Mouse (Mus musculus): ENCODE results near the gene Tenm1. TPM values are rescaled to one million over a fixed set of nuclear protein-coding genes. Genes with fewer than 3 reads are reported as not detected.

The Tenm1 gene
- polyA plus RNA-seq, 1 experiment from 2014 or later: 1.1 TPM

GRCm38 (mm10) chrX:42647131-42647530 lies 781.8 kb downstream of the Tenm1 start:
- ATAC-seq (ENCODE audit: low FRiP score, low TSS enrichment): no peak
- Histone ChIP-seq H3K27ac (ENCODE audit: low read depth, low read length) (no peak overlapping the region), H3K4me3 (ENCODE audit: low read length) (no peak overlapping the region), H3K9ac (ENCODE audit: low read depth, low read length) (no peak overlapping the region), H3K4me2 (replicated peaks; ENCODE audit: low read depth, low read length) (no peak overlapping the region), H3K36me3 (ENCODE audit: control insufficient read depth, insufficient read depth, low read length) (no peaks in the 10 kb centered on the region), H3K9me3 (ENCODE audit: control insufficient read depth, low read length) (no peaks in the 10 kb centered on the region), H3K27me3 (ENCODE audit: control insufficient read depth, insufficient read depth, low read length) (no peaks in the 10 kb centered on the region), H3K4me1 (ENCODE audit: control insufficient read depth, insufficient read depth, low read length) (no peaks in the 10 kb centered on the region)
- 71% methylated on average over 3 of the region's 3 CpGs for WGBS

GRCm38 (mm10) chrX:42580521-42580920 lies 848.4 kb downstream of the Tenm1 start:
- Histone ChIP-seq H3K9ac (ENCODE audit: low read depth, low read length) (no peak overlapping the region), H3K9me3 (ENCODE audit: control insufficient read depth, low read length) (no peaks in the 10 kb centered on the region), H3K36me3 (ENCODE audit: control insufficient read depth, insufficient read depth, low read length) (no peaks in the 10 kb centered on the region), H3K4me1 (ENCODE audit: control insufficient read depth, insufficient read depth, low read length) (no peaks in the 10 kb centered on the region), H3K27me3 (ENCODE audit: control insufficient read depth, insufficient read depth, low read length) (no peaks in the 10 kb centered on the region), H3K4me2 (replicated peaks; ENCODE audit: low read depth, low read length) (no peak overlapping the region), H3K4me3 (ENCODE audit: low read length) (no peak overlapping the region), H3K27ac (ENCODE audit: low read depth, low read length) (no peak overlapping the region)
- WGBS: 69% methylated on average over 2 of the region's 2 CpGs
- no peak for ATAC-seq (ENCODE audit: low FRiP score, low TSS enrichment)

GRCm38 (mm10) chrX:42558683-42559082 lies 870.2 kb downstream of the Tenm1 start:
- H3K9me3 ChIP-seq (ENCODE audit: control insufficient read depth, low read length): no peaks in the 10 kb centered on the region
- no peak overlapping the region for H3K4me3 ChIP-seq (ENCODE audit: low read length)
- H3K4me1 ChIP-seq (ENCODE audit: control insufficient read depth, insufficient read depth, low read length): no peaks in the 10 kb centered on the region
- H3K4me2 ChIP-seq (replicated peaks; ENCODE audit: low read depth, low read length): no peak overlapping the region
- H3K27ac ChIP-seq (ENCODE audit: low read depth, low read length): no peak overlapping the region
- no peak for ATAC-seq (ENCODE audit: low FRiP score, low TSS enrichment)
- no peaks in the 10 kb centered on the region for H3K27me3 ChIP-seq (ENCODE audit: control insufficient read depth, insufficient read depth, low read length)
- 75% methylated on average over 4 of the region's 4 CpGs for WGBS
- H3K36me3 ChIP-seq (ENCODE audit: control insufficient read depth, insufficient read depth, low read length): no peaks in the 10 kb centered on the region
- no peak overlapping the region for H3K9ac ChIP-seq (ENCODE audit: low read depth, low read length)

- Histone ChIP-seq H3K9ac (ENCODE audit: low read depth, low read length) (no peak overlapping the region), H3K36me3 (ENCODE audit: control insufficient read depth, insufficient read depth, low read length) (no peaks in the 10 kb centered on the region), H3K9me3 (ENCODE audit: control insufficient read depth, low read length) (no peaks in the 10 kb centered on the region), H3K4me2 (replicated peaks; ENCODE audit: low read depth, low read length) (no peak overlapping the region), H3K4me3 (ENCODE audit: low read length) (no peak overlapping the region), H3K4me1 (ENCODE audit: control insufficient read depth, insufficient read depth, low read length) (no peaks in the 10 kb centered on the region), H3K27ac (ENCODE audit: low read depth, low read length) (no peak overlapping the region), H3K27me3 (ENCODE audit: control insufficient read depth, insufficient read depth, low read length) (no peaks in the 10 kb centered on the region)
- WGBS: 30% methylated on average over 7 of the region's 7 CpGs
- no peak for ATAC-seq (ENCODE audit: low FRiP score, low TSS enrichment)
Measured at GRCm38 (mm10) chrX:42557284-42557683, 871.6 kb downstream of the Tenm1 start.

- Histone ChIP-seq H3K9me3 (ENCODE audit: control insufficient read depth, low read length) (no peaks in the 10 kb centered on the region), H3K27me3 (ENCODE audit: control insufficient read depth, insufficient read depth, low read length) (no peaks in the 10 kb centered on the region), H3K9ac (ENCODE audit: low read depth, low read length) (no peak overlapping the region), H3K4me1 (ENCODE audit: control insufficient read depth, insufficient read depth, low read length) (no peaks in the 10 kb centered on the region), H3K36me3 (ENCODE audit: control insufficient read depth, insufficient read depth, low read length) (no peaks in the 10 kb centered on the region), H3K4me3 (ENCODE audit: low read length) (no peak overlapping the region), H3K4me2 (replicated peaks; ENCODE audit: low read depth, low read length) (no peak overlapping the region), H3K27ac (ENCODE audit: low read depth, low read length) (no peak overlapping the region)
- 71% methylated on average over 4 of the region's 4 CpGs for WGBS
- ATAC-seq (ENCODE audit: low FRiP score, low TSS enrichment): no peak
Measured at GRCm38 (mm10) chrX:42548513-42548912, 880.4 kb downstream of the Tenm1 start.

- H3K4me3 ChIP-seq (ENCODE audit: low read length): no peak overlapping the region
- 80% methylated on average over 1 of the region's 1 CpGs for WGBS
- H3K27ac ChIP-seq (ENCODE audit: low read depth, low read length): no peak overlapping the region
- no peaks in the 10 kb centered on the region for H3K4me1 ChIP-seq (ENCODE audit: control insufficient read depth, insufficient read depth, low read length)
- no peak for ATAC-seq (ENCODE audit: low FRiP score, low TSS enrichment)
- H3K9me3 ChIP-seq (ENCODE audit: control insufficient read depth, low read length): no peaks in the 10 kb centered on the region
- no peak overlapping the region for H3K9ac ChIP-seq (ENCODE audit: low read depth, low read length)
- H3K4me2 ChIP-seq (replicated peaks; ENCODE audit: low read depth, low read length): no peak overlapping the region
- no peaks in the 10 kb centered on the region for H3K27me3 ChIP-seq (ENCODE audit: control insufficient read depth, insufficient read depth, low read length)
- no peaks in the 10 kb centered on the region for H3K36me3 ChIP-seq (ENCODE audit: control insufficient read depth, insufficient read depth, low read length)
Measured at GRCm38 (mm10) chrX:42545076-42545475, 883.9 kb downstream of the Tenm1 start.

GRCm38 (mm10) chrX:42540756-42541053 lies 888.2 kb downstream of the Tenm1 start:
- 43% methylated on average over 5 of the region's 5 CpGs for WGBS
- ATAC-seq (ENCODE audit: low FRiP score, low TSS enrichment): no peak
- Histone ChIP-seq H3K27me3 (ENCODE audit: control insufficient read depth, insufficient read depth, low read length) (no peaks in the 10 kb centered on the region), H3K9me3 (ENCODE audit: control insufficient read depth, low read length) (no peaks in the 10 kb centered on the region), H3K27ac (ENCODE audit: low read depth, low read length) (no peak overlapping the region), H3K4me3 (ENCODE audit: low read length) (peak overlapping the region; percentile 12; the same call in 1 of the 2 replicates), H3K36me3 (ENCODE audit: control insufficient read depth, insufficient read depth, low read length) (no peaks in the 10 kb centered on the region), H3K9ac (ENCODE audit: low read depth, low read length) (no peak overlapping the region), H3K4me2 (replicated peaks; ENCODE audit: low read depth, low read length) (peak overlapping the region; percentile 19), H3K4me1 (ENCODE audit: control insufficient read depth, insufficient read depth, low read length) (no peaks in the 10 kb centered on the region)

- no peaks in the 10 kb centered on the region for H3K9me3 ChIP-seq (ENCODE audit: control insufficient read depth, low read length)
- no peak overlapping the region for H3K9ac ChIP-seq (ENCODE audit: low read depth, low read length)
- no peaks in the 10 kb centered on the region for H3K27me3 ChIP-seq (ENCODE audit: control insufficient read depth, insufficient read depth, low read length)
- no peaks in the 10 kb centered on the region for H3K4me1 ChIP-seq (ENCODE audit: control insufficient read depth, insufficient read depth, low read length)
- ATAC-seq (ENCODE audit: low FRiP score, low TSS enrichment): no peak
- no peak overlapping the region for H3K27ac ChIP-seq (ENCODE audit: low read depth, low read length)
- peak overlapping the region; percentile 12; the same call in 1 of the 2 replicates for H3K4me3 ChIP-seq (ENCODE audit: low read length)
- H3K36me3 ChIP-seq (ENCODE audit: control insufficient read depth, insufficient read depth, low read length): no peaks in the 10 kb centered on the region
- H3K4me2 ChIP-seq (replicated peaks; ENCODE audit: low read depth, low read length): peak overlapping the region; percentile 19
- 46% methylated on average over 3 of the region's 3 CpGs for WGBS
Measured at GRCm38 (mm10) chrX:42540030-42540755, 888.7 kb downstream of the Tenm1 start.

- H3K4me1 ChIP-seq (ENCODE audit: control insufficient read depth, insufficient read depth, low read length): no peaks in the 10 kb centered on the region
- 84% methylated on average over 4 of the region's 4 CpGs for WGBS
- no peak overlapping the region for H3K9ac ChIP-seq (ENCODE audit: low read depth, low read length)
- no peaks in the 10 kb centered on the region for H3K9me3 ChIP-seq (ENCODE audit: control insufficient read depth, low read length)
- no peak overlapping the region for H3K4me2 ChIP-seq (replicated peaks; ENCODE audit: low read depth, low read length)
- no peaks in the 10 kb centered on the region for H3K27me3 ChIP-seq (ENCODE audit: control insufficient read depth, insufficient read depth, low read length)
- H3K4me3 ChIP-seq (ENCODE audit: low read length): no peak overlapping the region
- ATAC-seq (ENCODE audit: low FRiP score, low TSS enrichment): no peak
- H3K27ac ChIP-seq (ENCODE audit: low read depth, low read length): no peak overlapping the region
- no peaks in the 10 kb centered on the region for H3K36me3 ChIP-seq (ENCODE audit: control insufficient read depth, insufficient read depth, low read length)
Measured at GRCm38 (mm10) chrX:42530703-42531102, 898.2 kb downstream of the Tenm1 start.
